Mouse (Mus musculus) thymus, adult 2 months (tissue): ENCODE results near the gene Il10rb. TPM values are rescaled to one million over a fixed set of nuclear protein-coding genes. Genes with fewer than 3 reads are reported as not detected.

Source experiments
- DNase-seq: peaks from one replicate; pipeline ENCODE4 v3.0.0; 2021
- H3K27ac ChIP-seq: fragments of 200-500 bp; 2 replicates; pipeline ENCODE4 v1.5.1; 2012; ENCODE audit warnings: low read length, control low read depth; ENCODE audit not compliant: control insufficient read depth, insufficient read depth
- H3K27me3 ChIP-seq: fragments of 200-500 bp; 2 replicates; pipeline ENCODE4 v1.6.1; 2012; ENCODE audit warnings: mild to moderate bottlenecking, low read length, moderate library complexity, mixed read lengths; ENCODE audit not compliant: control insufficient read depth, insufficient read depth
- H3K36me3 ChIP-seq: fragments of 200-500 bp; 2 replicates; pipeline ENCODE4 v1.6.1; 2012; ENCODE audit warnings: mild to moderate bottlenecking, low read length, moderate library complexity; ENCODE audit not compliant: control insufficient read depth, insufficient read depth
- H3K4me1 ChIP-seq: fragments of 200-500 bp; replicated peaks from 2 replicates; pipeline ENCODE4 v1.6.1; 2012; ENCODE audit warnings: low read length; ENCODE audit not compliant: control insufficient read depth, insufficient read depth
- H3K4me3 ChIP-seq: fragments of 200-500 bp; 2 replicates; pipeline ENCODE4 v1.5.1; 2012; ENCODE audit warnings: mild to moderate bottlenecking, low read length, control low read depth, moderate library complexity; ENCODE audit not compliant: control insufficient read depth, insufficient read depth
- CTCF ChIP-seq: fragments of 200-500 bp; IDR thresholded peaks from 2 replicates; pipeline ENCODE4 v1.5.1; 2012; ENCODE audit warnings: mild to moderate bottlenecking, control low read depth, low read length, moderate library complexity, borderline replicate concordance; ENCODE audit not compliant: control insufficient read depth, poor library complexity, insufficient read depth; ENCODE audit errors: extremely low read depth
- POLR2A ChIP-seq: fragments of 200-500 bp; IDR thresholded peaks from 2 replicates; pipeline ENCODE4 v1.6.1; 2012; ENCODE audit warnings: mild to moderate bottlenecking, low read length, control low read depth, moderate library complexity; ENCODE audit not compliant: control insufficient read depth, poor library complexity, insufficient read depth; ENCODE audit errors: extremely low read depth
- whole genome bisulfite sequencing: fragments of 180-500 bp; shearing (Covaris S2); methylation state at CpG from one replicate; pipeline ENCODE4 v1.1.7; 2018; 5-methylcytosine and 5-hydroxymethylcytosine counted together
- polyA plus RNA-seq: library from polyadenylated mRNA; depleted of rRNA; stranded (reverse); fragments of >200 nt; gene quantifications from 2 replicates; pipeline ENCODE4 v1.2.3, GENCODE M21; 2012

Il10rb gene
- polyA plus RNA-seq, 1 experiment: 35.6 TPM

- no peak for DNase-seq
- Histone ChIP-seq H3K27me3 (no peaks in the 10 kb centered on the region), H3K36me3 (peaks cover 45% of the 10 kb centered on the region), H3K4me1 (no peaks in the 10 kb centered on the region), H3K27ac (no peak overlapping the region), H3K4me3 (no peak overlapping the region)
- WGBS: 95% methylated on average over 12 of the region's 12 CpGs
- no peak for TF ChIP-seq CTCF
- no peak for TF ChIP-seq POLR2A
Measured at GRCm38 (mm10) chr16:91398030-91398429, 7.9 kb upstream of the Il10rb start.

GRCm38 (mm10) chr16:91398944-91399343, 7.0 kb upstream of the Il10rb start:
- H3K27me3 ChIP-seq: no peaks in the 10 kb centered on the region
- H3K27ac ChIP-seq: no peak overlapping the region
- DNase-seq: no peak
- no peak overlapping the region for H3K4me3 ChIP-seq
- no peaks in the 10 kb centered on the region for H3K4me1 ChIP-seq
- whole genome bisulfite sequencing: 94% methylated on average over 7 of the region's 7 CpGs
- H3K36me3 ChIP-seq: peaks cover 40% of the 10 kb centered on the region
- TF ChIP-seq CTCF (no peak), POLR2A (no peak)

GRCm38 (mm10) chr16:91401569-91402165, 4.3 kb upstream of the Il10rb start:
- Histone ChIP-seq H3K4me1 (peaks cover 6% of the 10 kb centered on the region), H3K27me3 (no peaks in the 10 kb centered on the region), H3K4me3 (no peak overlapping the region), H3K27ac (no peak overlapping the region), H3K36me3 (peaks cover 16% of the 10 kb centered on the region)
- TF ChIP-seq CTCF (no peak), POLR2A (no peak)
- WGBS: 94% methylated on average over 6 of the region's 6 CpGs
- DNase-seq: no peak

DNA sequence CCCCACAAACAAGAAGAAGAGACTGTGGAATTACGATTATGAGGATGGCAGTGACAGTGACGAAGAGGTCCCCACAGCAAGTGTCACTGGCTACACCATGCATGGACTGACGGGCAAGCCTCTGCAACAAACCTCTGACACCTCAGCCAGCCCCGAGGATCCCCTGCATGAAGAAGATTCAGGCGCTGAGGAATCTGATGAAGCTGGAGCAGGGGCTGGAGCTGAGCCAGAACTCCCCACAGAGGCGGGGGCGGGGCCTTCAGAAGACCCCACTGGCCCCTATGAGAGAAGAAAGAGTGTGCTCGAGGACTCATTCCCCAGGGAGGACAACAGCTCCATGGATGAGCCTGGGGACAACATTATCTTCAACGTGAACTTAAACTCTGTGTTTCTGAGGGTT, 2.2 kb upstream of the Il10rb start:
- TF ChIP-seq CTCF: no peak
- no peak for TF ChIP-seq POLR2A
- no peaks in the 10 kb centered on the region for H3K27me3 ChIP-seq
- WGBS: 85% methylated on average over 9 of the region's 9 CpGs
- no peak for DNase-seq
- peaks cover 11% of the 10 kb centered on the region for H3K36me3 ChIP-seq
- H3K4me3 ChIP-seq: no peak overlapping the region
- H3K4me1 ChIP-seq: peaks cover 16% of the 10 kb centered on the region
- no peak overlapping the region for H3K27ac ChIP-seq

DNA sequence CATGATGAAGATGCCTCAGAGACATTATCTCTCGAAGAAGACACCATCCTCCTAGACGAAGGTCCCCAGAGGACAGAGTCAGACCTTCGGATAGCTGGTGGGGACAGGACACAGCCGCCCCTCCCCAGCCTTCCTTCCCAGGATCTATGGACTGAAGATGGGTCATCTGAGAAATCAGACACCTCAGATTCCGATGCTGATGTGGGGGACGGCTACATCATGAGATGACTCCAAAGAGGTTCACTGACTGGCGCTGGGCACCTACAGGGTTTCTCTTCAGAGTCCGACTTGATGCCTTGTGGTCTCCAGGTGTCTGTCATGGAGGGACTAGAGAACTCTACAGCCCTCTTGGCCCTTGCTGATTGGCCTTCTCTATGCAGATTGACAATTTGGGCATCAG, 1.8 kb upstream of the Il10rb start:
- peaks cover 11% of the 10 kb centered on the region for H3K36me3 ChIP-seq
- no peak for TF ChIP-seq CTCF
- no peak overlapping the region for H3K4me3 ChIP-seq
- WGBS: 94% methylated on average over 8 of the region's 8 CpGs
- H3K27me3 ChIP-seq: no peaks in the 10 kb centered on the region
- H3K4me1 ChIP-seq: peaks cover 16% of the 10 kb centered on the region
- no peak for DNase-seq
- no peak overlapping the region for H3K27ac ChIP-seq

GRCm38 (mm10) chr16:91404828-91405577, 961 bp upstream of the Il10rb start:
- no peak overlapping the region for H3K4me3 ChIP-seq
- peaks cover 16% of the 10 kb centered on the region for H3K4me1 ChIP-seq
- TF ChIP-seq CTCF (no peak), POLR2A (no peak)
- peak overlapping the region; percentile 81; the same call in 1 of the 2 replicates for H3K27ac ChIP-seq
- WGBS: 86% methylated on average over 10 of the region's 10 CpGs
- no peaks in the 10 kb centered on the region for H3K27me3 ChIP-seq
- no peak for DNase-seq
- peaks cover 6% of the 10 kb centered on the region; the same call in 1 of the 2 replicates for H3K36me3 ChIP-seq
